Mouse (Mus musculus): Measurements from ENCODE around the gene Gm20765. TPM values are rescaled to one million over a fixed set of nuclear protein-coding genes. Genes with fewer than 3 reads are reported as not detected.
"Not testable (repeated sequence)": the region's sequence is repeated elsewhere in the genome, so short reads cannot be mapped to it uniquely, and the experiment has no call there.

Gene Gm20765
- total RNA-seq (2014; fragmentation: Nextera tagmentation), result not detected in 2 replicates
- total RNA-seq (2017), result not detected in 2 replicates

DNA sequence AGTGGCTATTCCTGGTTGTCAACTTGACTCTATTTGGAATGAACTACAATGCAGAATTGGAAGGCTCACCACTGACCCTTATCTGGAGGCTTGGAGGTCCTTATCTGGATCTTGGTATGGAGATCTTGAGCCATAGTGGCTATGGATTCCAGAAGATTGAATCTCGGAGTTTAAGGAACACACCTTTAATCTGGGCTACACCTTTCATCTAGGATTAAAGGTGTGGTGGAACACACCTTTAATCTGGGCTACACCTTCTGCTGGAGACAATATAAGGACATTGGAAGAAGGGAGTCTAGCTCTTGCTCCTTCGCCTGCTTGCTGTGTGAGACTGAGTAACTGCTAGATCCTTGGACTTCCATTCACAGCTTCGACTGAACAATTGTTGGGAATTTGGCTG is at the start of gene Gm20765:
Gene Gm20765 (plus strand): TSS at position 301 of the 400 bp plus-strand sequence.
- not testable (repeated sequence) for ATAC-seq (replicated peaks; ENCODE audit: low FRiP score, low TSS enrichment, poor library complexity, severe bottlenecking)

DNA sequence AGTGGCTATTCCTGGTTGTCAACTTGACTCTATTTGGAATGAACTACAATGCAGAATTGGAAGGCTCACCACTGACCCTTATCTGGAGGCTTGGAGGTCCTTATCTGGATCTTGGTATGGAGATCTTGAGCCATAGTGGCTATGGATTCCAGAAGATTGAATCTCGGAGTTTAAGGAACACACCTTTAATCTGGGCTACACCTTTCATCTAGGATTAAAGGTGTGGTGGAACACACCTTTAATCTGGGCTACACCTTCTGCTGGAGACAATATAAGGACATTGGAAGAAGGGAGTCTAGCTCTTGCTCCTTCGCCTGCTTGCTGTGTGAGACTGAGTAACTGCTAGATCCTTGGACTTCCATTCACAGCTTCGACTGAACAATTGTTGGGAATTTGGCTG is 42.6 kb upstream of the Gm20765 start, which contains the start of gene Gm21293:
Gene Gm21293 (plus strand): TSS at position 301 of the 400 bp plus-strand sequence.
- ATAC-seq (replicated peaks; ENCODE audit: low FRiP score, low TSS enrichment, poor library complexity, severe bottlenecking), result not testable (repeated sequence)

DNA sequence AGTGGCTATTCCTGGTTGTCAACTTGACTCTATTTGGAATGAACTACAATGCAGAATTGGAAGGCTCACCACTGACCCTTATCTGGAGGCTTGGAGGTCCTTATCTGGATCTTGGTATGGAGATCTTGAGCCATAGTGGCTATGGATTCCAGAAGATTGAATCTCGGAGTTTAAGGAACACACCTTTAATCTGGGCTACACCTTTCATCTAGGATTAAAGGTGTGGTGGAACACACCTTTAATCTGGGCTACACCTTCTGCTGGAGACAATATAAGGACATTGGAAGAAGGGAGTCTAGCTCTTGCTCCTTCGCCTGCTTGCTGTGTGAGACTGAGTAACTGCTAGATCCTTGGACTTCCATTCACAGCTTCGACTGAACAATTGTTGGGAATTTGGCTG is 34.1 kb upstream of the Gm20765 start, which contains the start of gene Gm6763:
Gene Gm6763 (plus strand): TSS at position 301 of the 400 bp plus-strand sequence.
- ATAC-seq (replicated peaks; ENCODE audit: low FRiP score, low TSS enrichment, poor library complexity, severe bottlenecking), result not testable (repeated sequence)

DNA sequence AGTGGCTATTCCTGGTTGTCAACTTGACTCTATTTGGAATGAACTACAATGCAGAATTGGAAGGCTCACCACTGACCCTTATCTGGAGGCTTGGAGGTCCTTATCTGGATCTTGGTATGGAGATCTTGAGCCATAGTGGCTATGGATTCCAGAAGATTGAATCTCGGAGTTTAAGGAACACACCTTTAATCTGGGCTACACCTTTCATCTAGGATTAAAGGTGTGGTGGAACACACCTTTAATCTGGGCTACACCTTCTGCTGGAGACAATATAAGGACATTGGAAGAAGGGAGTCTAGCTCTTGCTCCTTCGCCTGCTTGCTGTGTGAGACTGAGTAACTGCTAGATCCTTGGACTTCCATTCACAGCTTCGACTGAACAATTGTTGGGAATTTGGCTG is 25.6 kb upstream of the Gm20765 start, which contains the start of gene Gm8764:
Gene Gm8764 (plus strand): TSS at position 301 of the 400 bp plus-strand sequence.
- ATAC-seq (replicated peaks; ENCODE audit: low FRiP score, low TSS enrichment, poor library complexity, severe bottlenecking), result not testable (repeated sequence)

DNA sequence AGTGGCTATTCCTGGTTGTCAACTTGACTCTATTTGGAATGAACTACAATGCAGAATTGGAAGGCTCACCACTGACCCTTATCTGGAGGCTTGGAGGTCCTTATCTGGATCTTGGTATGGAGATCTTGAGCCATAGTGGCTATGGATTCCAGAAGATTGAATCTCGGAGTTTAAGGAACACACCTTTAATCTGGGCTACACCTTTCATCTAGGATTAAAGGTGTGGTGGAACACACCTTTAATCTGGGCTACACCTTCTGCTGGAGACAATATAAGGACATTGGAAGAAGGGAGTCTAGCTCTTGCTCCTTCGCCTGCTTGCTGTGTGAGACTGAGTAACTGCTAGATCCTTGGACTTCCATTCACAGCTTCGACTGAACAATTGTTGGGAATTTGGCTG is 17.1 kb upstream of the Gm20765 start, which contains the start of gene Gm21304:
Gene Gm21304 (plus strand): TSS at position 301 of the 400 bp plus-strand sequence.
- ATAC-seq (replicated peaks; ENCODE audit: low FRiP score, low TSS enrichment, poor library complexity, severe bottlenecking), result not testable (repeated sequence)

DNA sequence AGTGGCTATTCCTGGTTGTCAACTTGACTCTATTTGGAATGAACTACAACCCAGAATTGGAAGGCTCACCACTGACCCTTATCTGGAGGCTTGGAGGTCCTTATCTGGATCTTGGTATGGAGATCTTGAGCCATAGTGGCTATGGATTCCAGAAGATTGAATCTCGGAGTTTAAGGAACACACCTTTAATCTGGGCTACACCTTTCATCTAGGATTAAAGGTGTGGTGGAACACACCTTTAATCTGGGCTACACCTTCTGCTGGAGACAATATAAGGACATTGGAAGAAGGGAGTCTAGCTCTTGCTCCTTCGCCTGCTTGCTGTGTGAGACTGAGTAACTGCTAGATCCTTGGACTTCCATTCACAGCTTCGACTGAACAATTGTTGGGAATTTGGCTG is 8.6 kb upstream of the Gm20765 start, which contains the start of gene Gm21312:
Gene Gm21312 (plus strand): TSS at position 301 of the 400 bp plus-strand sequence.
- not testable (repeated sequence) for ATAC-seq (replicated peaks; ENCODE audit: low FRiP score, low TSS enrichment, poor library complexity, severe bottlenecking)

DNA sequence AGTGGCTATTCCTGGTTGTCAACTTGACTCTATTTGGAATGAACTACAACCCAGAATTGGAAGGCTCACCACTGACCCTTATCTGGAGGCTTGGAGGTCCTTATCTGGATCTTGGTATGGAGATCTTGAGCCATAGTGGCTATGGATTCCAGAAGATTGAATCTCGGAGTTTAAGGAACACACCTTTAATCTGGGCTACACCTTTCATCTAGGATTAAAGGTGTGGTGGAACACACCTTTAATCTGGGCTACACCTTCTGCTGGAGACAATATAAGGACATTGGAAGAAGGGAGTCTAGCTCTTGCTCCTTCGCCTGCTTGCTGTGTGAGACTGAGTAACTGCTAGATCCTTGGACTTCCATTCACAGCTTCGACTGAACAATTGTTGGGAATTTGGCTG is 8.4 kb downstream of the Gm20765 start, which contains the start of gene Gm4340:
Gene Gm4340 (plus strand): TSS at position 301 of the 400 bp plus-strand sequence.
- not testable (repeated sequence) for ATAC-seq (replicated peaks; ENCODE audit: low FRiP score, low TSS enrichment, poor library complexity, severe bottlenecking)

DNA sequence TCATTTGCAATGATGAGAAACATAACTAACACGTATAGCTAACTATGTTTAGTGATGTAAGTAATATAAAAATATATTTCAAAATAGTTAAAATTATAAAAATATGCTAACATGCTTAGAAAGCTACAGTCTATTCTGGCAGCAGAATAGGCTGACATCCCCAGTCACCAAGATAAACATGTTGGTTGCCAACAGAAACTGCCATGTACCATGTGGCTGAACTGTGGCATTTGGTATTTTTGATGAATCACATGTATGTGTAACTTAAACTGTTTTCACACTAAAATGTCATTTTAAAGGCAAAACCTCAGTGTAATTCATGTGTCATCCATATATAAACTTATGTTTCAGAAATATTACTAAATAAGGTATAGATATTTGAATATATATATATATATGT is 24.3 kb downstream of the Gm20765 start:
- ATAC-seq (replicated peaks; ENCODE audit: low FRiP score, low TSS enrichment, poor library complexity, severe bottlenecking), result no peak

DNA sequence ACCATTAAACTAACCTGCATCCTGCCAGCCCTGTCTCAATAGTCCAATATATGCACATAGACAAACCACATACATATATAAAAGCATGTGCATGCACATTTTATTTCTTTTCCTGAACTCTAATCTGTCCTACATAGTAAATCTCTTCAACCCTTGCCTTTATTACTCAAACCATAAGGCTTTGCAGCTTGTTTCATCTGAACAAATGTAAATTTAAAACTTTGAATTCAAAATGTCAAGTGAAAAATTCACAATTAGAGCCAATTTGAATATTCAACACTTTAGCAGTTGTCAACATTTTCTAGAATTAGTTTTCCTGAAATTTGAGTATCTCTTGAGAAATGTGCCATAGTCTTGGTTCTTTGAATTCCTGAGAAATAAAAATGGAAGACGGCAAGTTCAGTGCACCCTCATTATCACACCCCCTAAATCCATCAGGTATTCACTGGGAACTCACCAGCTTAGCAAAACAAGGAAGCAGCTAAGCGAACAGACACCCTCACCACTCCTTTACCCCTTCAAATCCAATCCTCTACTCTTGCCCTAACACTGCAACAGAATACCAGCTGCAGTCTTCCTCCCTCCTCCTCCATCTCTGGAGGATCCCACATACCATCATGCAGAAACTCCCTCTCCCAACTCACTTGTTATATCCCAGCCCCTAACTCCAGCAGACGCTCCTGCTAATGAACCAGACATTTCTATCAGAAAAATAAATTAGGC is 25.1 kb downstream of the Gm20765 start:
- no peak for ATAC-seq (replicated peaks; ENCODE audit: low FRiP score, low TSS enrichment, poor library complexity, severe bottlenecking)

DNA sequence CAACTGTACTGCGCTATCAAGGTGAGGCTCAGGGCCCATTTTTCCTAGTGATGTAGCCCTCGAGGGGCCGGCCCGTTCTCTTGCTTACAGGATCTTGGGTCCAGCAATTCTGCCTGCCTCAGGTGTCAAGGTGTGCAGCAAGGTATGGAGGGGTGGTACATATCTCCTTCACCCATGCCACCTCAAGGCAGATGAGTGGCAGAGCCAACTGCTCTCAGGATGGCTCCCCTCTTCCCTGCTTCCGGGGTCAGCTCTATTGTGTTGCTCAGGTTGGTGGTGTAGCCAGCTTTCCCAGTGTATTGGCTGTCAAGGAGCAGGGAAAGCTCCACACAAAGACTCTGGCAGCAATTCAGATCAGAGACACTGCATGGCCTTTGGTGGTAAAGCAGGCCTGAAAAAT is 29.2 kb downstream of the Gm20765 start:
- no peak for ATAC-seq (replicated peaks; ENCODE audit: low FRiP score, low TSS enrichment, poor library complexity, severe bottlenecking)

DNA sequence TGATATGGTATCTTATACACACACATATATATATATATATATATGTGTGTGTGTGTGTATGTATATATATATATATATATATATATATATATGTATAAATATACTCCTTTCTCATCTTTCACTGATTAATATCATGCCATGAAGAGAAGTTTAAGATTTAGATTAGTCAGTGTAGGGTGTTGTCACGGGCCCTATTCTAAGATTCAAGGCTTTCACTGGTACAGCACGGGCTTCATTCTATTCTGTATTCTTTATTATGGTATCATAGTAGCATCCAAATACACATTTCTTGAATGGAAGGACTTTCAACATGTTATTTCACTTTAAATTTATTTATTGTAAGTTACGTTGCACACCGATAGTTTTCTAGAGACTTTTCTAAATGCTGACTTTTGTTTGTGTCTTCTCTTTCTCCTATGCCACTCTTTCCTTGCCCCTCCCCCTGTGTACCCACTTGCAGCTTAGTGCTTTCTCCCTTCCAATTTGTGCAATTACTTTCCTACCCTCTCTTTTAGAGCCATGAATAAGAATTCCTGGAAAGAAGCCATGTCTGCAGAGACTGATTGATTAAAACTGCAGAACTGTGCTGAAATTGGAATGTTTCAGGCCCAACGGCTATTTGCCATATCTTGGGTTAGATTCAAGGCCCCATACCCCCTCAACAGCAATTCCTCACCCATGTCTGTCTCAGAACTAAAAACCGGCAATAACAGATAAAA is 35.1 kb downstream of the Gm20765 start:
- ATAC-seq (replicated peaks; ENCODE audit: low FRiP score, low TSS enrichment, poor library complexity, severe bottlenecking), result no peak

Other genes starting within 250 kb of the Gm20765 start
- gene Gm21293, start 42.5 kb upstream of the Gm20765 start, total RNA-seq (2014; fragmentation: Nextera tagmentation), result not detected in 2 replicates
- gene Gm21293, start 42.5 kb upstream of the Gm20765 start, total RNA-seq (2017), result not detected in 2 replicates
- not detected in 2 replicates for gene Gm6763, start 34.0 kb upstream of the Gm20765 start, total RNA-seq (2014; fragmentation: Nextera tagmentation)
- gene Gm6763, start 34.0 kb upstream of the Gm20765 start, total RNA-seq (2017), result not detected in 2 replicates
- gene Gm8764, start 25.5 kb upstream of the Gm20765 start, total RNA-seq (2014; fragmentation: Nextera tagmentation), result not detected in 2 replicates
- gene Gm8764, start 25.5 kb upstream of the Gm20765 start, total RNA-seq (2017), result not detected in 2 replicates
- gene Gm21304, start 17.0 kb upstream of the Gm20765 start, total RNA-seq (2014; fragmentation: Nextera tagmentation), result not detected in 2 replicates
- not detected in 2 replicates for gene Gm21304, start 17.0 kb upstream of the Gm20765 start, total RNA-seq (2017)
- gene Gm21312, start 8.5 kb upstream of the Gm20765 start, total RNA-seq (2014; fragmentation: Nextera tagmentation), result not detected in 2 replicates
- gene Gm21312, start 8.5 kb upstream of the Gm20765 start, total RNA-seq (2017), result not detected in 2 replicates
- not detected in 2 replicates for gene Gm4340, start 8.5 kb downstream of the Gm20765 start, total RNA-seq (2014; fragmentation: Nextera tagmentation)
- not detected in 2 replicates for gene Gm4340, start 8.5 kb downstream of the Gm20765 start, total RNA-seq (2017)

Measured in megakaryocyte-erythroid progenitor cell, adult 5-6 weeks (primary cell).